Comparison of ENCODE assay signal across 13 mouse cellular contexts in genomic region chr17:33936993-33937392, GRCm38 (mm10).
"Had no signal": no experiment of that assay in that cellular context is flagged by ENCODE, and none has a peak within 500 bp of the region (broad histone marks: within the 10 kb centered on the region; RNA-seq: fewer than 3 reads in every experiment).

No protein-coding gene starts in this region.

- H3K27ac ChIP-seq: limb, embryonic 12.5 days; limb, embryonic 15.5 days; liver, embryonic 14.5 days; macrophage; midbrain, embryonic 13.5 days had no signal

- H3K4me3 ChIP-seq: limb, embryonic 12.5 days; limb, embryonic 15.5 days; midbrain, embryonic 13.5 days had no signal

- ATAC-seq: liver, postnatal 0 days; lung, postnatal 0 days; midbrain, embryonic 13.5 days had no signal

- H3K9ac ChIP-seq: limb, embryonic 12.5 days; limb, embryonic 15.5 days; liver, embryonic 14.5 days; liver, postnatal 0 days; lung, embryonic 14.5 days; midbrain, embryonic 13.5 days had no signal

- DNase-seq: kidney, adult 9 months; kidney, postnatal 14 days; kidney, postnatal 4 days; left cerebral cortex, postnatal 4 days; liver, postnatal 0 days; lung, embryonic 14.5 days had no signal

- H3K27me3 ChIP-seq: limb, embryonic 12.5 days; limb, embryonic 15.5 days; midbrain, embryonic 13.5 days had no signal

- H3K9me3 ChIP-seq: limb, embryonic 12.5 days; limb, embryonic 15.5 days; midbrain, embryonic 13.5 days had no signal

- H3K4me2 ChIP-seq: limb, embryonic 12.5 days; limb, embryonic 15.5 days; liver, embryonic 11.5 days; lung, embryonic 14.5 days; midbrain, embryonic 13.5 days had no signal
